Mouse (Mus musculus): ENCODE measurements around the gene Ech1. TPM values are rescaled to one million over a fixed set of nuclear protein-coding genes. Genes with fewer than 3 reads are reported as not detected.
"Not testable (repeated sequence)": the region's sequence is repeated elsewhere in the genome, so short reads cannot be mapped to it uniquely, and the experiment has no call there.

The Ech1 gene
- polyA plus RNA-seq, 1 experiment from 2014 or later: 74.5 TPM

DNA sequence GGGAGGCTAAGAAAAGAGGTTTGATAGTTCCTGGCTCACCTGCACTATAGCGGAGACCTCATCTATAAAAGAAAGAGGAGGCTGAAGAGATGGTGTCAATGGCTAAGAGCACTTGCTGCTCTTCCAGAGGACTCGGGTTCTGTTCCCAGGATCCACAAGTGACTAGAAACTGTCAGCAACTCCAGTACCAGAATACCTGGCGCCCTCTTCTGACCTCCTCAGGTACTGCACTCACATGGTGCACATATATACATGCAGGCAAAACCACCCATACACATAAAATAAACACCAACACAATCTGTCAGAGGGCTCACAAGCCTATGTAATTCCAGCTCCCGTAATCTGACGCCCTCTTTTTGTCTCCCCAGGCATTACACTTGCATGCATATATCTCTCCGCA lies 35.9 kb downstream of the Ech1 start:
- no peak overlapping the region for H3K27ac ChIP-seq (ENCODE audit: low read depth, low read length)
- ATAC-seq (ENCODE audit: low read depth): no peak
- no peaks in the 10 kb centered on the region for H3K27me3 ChIP-seq (ENCODE audit: control insufficient read depth, insufficient read depth, low read length)
- H3K4me1 ChIP-seq (ENCODE audit: control insufficient read depth, insufficient read depth, low read length): no peaks in the 10 kb centered on the region
- H3K9ac ChIP-seq (replicated peaks; ENCODE audit: low read depth, low read length): no peak overlapping the region
- H3K4me2 ChIP-seq (ENCODE audit: low read depth, low read length): no peak overlapping the region
- WGBS: 89% methylated on average over 6 of the region's 6 CpGs
- H3K36me3 ChIP-seq (ENCODE audit: control insufficient read depth, insufficient read depth, low read length): no peaks in the 10 kb centered on the region
- no peaks in the 10 kb centered on the region for H3K9me3 ChIP-seq (ENCODE audit: control insufficient read depth, low read length)
- no peak overlapping the region for H3K4me3 ChIP-seq (ENCODE audit: low read depth, low read length)

DNA sequence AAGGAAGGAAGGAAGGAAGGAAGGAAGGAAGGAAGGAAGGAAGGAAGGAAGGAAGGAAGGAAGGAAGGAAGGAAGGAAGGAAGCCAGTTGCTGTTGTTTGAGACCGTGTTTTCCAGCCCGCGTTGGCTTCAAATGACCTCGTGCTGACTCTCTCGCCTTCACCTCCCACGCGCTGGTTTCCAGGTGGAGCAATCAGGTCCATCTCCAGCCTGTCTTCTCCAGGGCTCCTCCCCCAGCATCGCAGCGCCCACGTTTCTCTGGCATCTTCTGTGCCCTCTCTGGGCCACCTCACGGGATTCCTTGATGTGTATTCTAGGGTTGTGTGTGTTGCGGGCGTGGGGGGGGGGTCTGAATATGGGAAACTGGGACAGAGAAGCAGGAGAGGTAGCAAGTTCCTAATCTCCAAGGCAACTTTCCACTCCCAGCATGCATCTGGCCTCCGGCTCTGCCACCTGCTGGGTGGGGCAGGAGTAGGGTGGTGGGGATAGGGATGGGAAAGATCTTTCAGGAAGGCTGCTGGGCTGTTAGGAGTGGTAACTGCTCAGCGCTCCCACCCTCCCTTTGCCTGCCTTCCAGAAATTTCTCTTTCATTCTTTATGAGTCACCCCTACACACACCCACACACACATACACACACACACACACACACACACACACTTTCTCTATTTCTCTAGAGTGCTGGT lies 37.9 kb downstream of the Ech1 start:
- Histone ChIP-seq H3K27ac (ENCODE audit: low read depth, low read length) (no peak overlapping the region), H3K4me3 (ENCODE audit: low read depth, low read length) (no peak overlapping the region), H3K9ac (replicated peaks; ENCODE audit: low read depth, low read length) (no peak overlapping the region), H3K4me1 (ENCODE audit: control insufficient read depth, insufficient read depth, low read length) (no peaks in the 10 kb centered on the region), H3K4me2 (ENCODE audit: low read depth, low read length) (no peak overlapping the region), H3K9me3 (ENCODE audit: control insufficient read depth, low read length) (no peaks in the 10 kb centered on the region), H3K27me3 (ENCODE audit: control insufficient read depth, insufficient read depth, low read length) (no peaks in the 10 kb centered on the region), H3K36me3 (ENCODE audit: control insufficient read depth, insufficient read depth, low read length) (no peaks in the 10 kb centered on the region)
- ATAC-seq (ENCODE audit: low read depth): no peak
- WGBS: 84% methylated on average over 15 of the region's 15 CpGs

DNA sequence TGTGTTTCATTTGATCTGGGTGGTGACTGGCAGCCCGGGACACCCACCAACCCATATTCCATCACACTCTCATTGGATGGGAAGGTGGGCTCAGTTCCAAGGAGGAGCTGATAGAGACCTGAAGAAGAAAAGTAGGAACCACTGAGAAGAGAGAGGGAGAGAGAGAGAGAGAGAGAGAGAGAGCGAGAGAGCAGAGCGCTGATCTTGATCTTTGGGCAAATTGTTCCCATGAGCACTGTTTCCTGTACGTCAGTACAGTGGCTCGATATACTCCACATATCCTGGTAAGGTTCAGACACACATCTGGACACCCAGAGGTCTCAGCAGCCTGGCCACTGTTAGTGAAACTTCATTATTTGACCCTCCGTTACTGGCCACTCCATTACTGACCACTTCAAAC lies 38.5 kb downstream of the Ech1 start, which contains the start of gene Lgals7:
TSS of gene Lgals7 (plus strand) at position 314 of the 400 bp plus-strand sequence.
- no peak for ATAC-seq (ENCODE audit: low read depth)
- no peaks in the 10 kb centered on the region for H3K4me1 ChIP-seq (ENCODE audit: control insufficient read depth, insufficient read depth, low read length)
- H3K9me3 ChIP-seq (ENCODE audit: control insufficient read depth, low read length): no peaks in the 10 kb centered on the region
- no peak within 1 kb of the TSS for H3K4me3 ChIP-seq (ENCODE audit: low read depth, low read length)
- H3K4me2 ChIP-seq (ENCODE audit: low read depth, low read length): no peak within 1 kb of the TSS; the same call in 1 of the 2 replicates
- H3K9ac ChIP-seq (replicated peaks; ENCODE audit: low read depth, low read length): no peak within 1 kb of the TSS
- WGBS: 75% methylated on average over 6 of the region's 6 CpGs
- H3K36me3 ChIP-seq (ENCODE audit: control insufficient read depth, insufficient read depth, low read length): no peaks in the 10 kb centered on the region
- no peaks in the 10 kb centered on the region for H3K27me3 ChIP-seq (ENCODE audit: control insufficient read depth, insufficient read depth, low read length)
- H3K27ac ChIP-seq (ENCODE audit: low read depth, low read length): no peak within 1 kb of the TSS

DNA sequence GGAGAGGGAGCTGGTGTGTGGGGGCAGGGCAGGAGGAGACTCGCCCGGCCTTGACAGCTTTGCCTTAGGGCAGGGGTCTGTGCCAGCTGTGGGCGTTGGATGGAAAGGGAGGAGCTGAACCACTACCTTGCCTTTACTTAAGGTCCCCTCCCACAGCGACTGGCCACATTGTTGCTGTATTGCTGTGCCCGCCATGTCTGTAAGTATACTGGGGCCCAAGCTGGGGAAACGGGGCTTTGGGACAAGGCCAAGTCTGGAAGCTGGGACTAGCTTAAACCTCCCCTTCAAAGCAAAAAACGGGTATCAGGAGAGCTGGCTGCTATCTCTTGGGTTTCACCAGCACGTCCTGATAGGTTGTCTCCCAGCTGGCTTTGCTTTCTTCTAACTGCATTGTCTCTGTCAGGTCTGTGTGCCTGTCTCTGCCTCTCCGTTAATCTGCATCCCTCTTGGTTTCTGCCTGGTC lies 39.3 kb downstream of the Ech1 start:
- no peaks in the 10 kb centered on the region for H3K36me3 ChIP-seq (ENCODE audit: control insufficient read depth, insufficient read depth, low read length)
- ATAC-seq (ENCODE audit: low read depth): 0 out of 2 replicates have a peak, but pooled peaks have one; percentile 38
- H3K4me3 ChIP-seq (ENCODE audit: low read depth, low read length): no peak overlapping the region
- H3K27ac ChIP-seq (ENCODE audit: low read depth, low read length): no peak overlapping the region
- H3K27me3 ChIP-seq (ENCODE audit: control insufficient read depth, insufficient read depth, low read length): no peaks in the 10 kb centered on the region
- H3K4me1 ChIP-seq (ENCODE audit: control insufficient read depth, insufficient read depth, low read length): no peaks in the 10 kb centered on the region
- H3K4me2 ChIP-seq (ENCODE audit: low read depth, low read length): no peak overlapping the region; the same call in 1 of the 2 replicates
- WGBS: 50% methylated on average over 9 of the region's 9 CpGs
- H3K9me3 ChIP-seq (ENCODE audit: control insufficient read depth, low read length): no peaks in the 10 kb centered on the region
- H3K9ac ChIP-seq (replicated peaks; ENCODE audit: low read depth, low read length): no peak overlapping the region

DNA sequence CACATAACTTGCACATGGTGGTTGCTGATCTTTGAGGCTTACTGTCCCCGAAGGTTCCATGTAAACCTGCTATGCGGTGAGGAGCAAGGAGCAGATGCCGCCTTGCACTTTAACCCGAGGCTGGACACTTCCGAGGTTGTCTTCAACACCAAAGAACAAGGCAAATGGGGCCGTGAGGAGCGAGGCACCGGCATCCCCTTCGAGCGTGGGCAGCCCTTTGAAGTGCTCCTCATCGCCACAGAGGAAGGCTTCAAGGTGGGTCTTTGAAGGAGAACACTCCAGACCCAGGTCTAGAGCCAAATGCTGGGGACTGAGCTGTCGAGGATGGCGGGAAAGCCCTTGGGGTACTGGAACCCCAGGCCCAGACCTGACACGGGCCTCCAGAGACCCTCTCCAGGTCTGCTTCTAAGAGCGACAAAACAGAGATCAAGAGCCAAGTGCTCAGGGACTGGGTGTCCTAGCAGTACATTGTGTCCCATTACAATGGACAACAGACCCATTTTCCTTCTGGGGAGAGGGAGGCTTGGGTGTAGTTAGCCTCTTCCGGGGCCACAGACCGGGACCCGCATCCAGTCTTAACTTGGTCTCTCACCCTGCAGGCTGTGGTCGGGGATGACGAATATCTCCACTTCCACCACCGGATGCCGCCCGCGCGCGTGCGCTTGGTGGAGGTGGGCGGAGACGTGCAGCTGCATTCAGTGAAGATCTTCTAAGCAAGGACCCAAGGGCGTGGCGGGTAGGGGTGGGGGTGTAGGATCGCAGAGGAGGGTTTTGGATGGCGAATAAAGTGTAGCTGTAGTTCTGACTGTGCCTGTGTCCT lies 40.7 kb downstream of the Ech1 start:
- H3K27ac ChIP-seq (ENCODE audit: low read depth, low read length): no peak overlapping the region
- H3K9ac ChIP-seq (replicated peaks; ENCODE audit: low read depth, low read length): 0 out of 2 replicates have a peak overlapping the region, but pooled peaks have one; percentile 28
- H3K4me1 ChIP-seq (ENCODE audit: control insufficient read depth, insufficient read depth, low read length): no peaks in the 10 kb centered on the region
- H3K9me3 ChIP-seq (ENCODE audit: control insufficient read depth, low read length): no peaks in the 10 kb centered on the region
- no peaks in the 10 kb centered on the region for H3K36me3 ChIP-seq (ENCODE audit: control insufficient read depth, insufficient read depth, low read length)
- H3K27me3 ChIP-seq (ENCODE audit: control insufficient read depth, insufficient read depth, low read length): no peaks in the 10 kb centered on the region
- H3K4me3 ChIP-seq (ENCODE audit: low read depth, low read length): peak overlapping the region; percentile 17
- peak overlapping the region; percentile 51 for H3K4me2 ChIP-seq (ENCODE audit: low read depth, low read length)
- ATAC-seq (ENCODE audit: low read depth): peak; percentile 82
- 46% methylated on average over 33 of the region's 33 CpGs for WGBS

DNA sequence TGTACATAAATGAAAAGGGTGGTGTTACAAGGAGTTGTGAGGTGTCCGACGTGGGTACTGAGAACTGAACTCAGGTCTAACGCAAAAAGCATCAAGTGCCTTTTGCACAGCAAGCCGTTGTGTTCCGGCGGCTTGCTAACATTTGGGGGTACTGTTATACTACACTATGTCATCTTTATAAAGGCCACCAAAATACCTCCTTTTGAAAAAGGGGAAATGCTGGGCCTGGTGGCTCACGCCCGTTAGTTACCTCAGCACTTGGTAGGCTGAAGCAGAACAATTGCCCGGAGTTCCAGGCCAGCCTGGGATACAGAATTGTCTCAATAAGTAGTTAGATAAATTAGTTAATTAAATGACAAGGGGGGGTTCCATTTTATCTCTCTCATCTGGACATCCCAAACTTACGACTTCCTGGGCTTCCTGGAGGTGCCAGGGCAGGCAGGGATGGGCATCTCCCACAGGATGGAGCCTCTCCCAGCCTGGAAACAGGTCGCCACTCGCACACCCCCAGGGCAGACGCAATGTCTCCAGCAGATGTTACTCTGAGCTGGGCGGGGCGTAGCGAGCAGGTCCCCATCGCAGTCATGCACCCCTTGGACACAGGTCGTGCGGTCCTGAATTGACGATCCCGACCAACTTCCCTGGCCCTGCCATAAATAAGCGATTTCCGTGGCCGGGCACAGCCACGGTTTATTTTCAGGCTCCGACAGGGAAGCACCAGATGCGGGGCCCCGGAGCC lies 41.9 kb downstream of the Ech1 start:
- WGBS: 92% methylated on average over 28 of the region's 28 CpGs
- no peaks in the 10 kb centered on the region for H3K9me3 ChIP-seq (ENCODE audit: control insufficient read depth, low read length)
- no peak overlapping the region for H3K4me2 ChIP-seq (ENCODE audit: low read depth, low read length)
- H3K27me3 ChIP-seq (ENCODE audit: control insufficient read depth, insufficient read depth, low read length): no peaks in the 10 kb centered on the region
- H3K4me1 ChIP-seq (ENCODE audit: control insufficient read depth, insufficient read depth, low read length): no peaks in the 10 kb centered on the region
- no peak for ATAC-seq (ENCODE audit: low read depth)
- no peak overlapping the region for H3K4me3 ChIP-seq (ENCODE audit: low read depth, low read length)
- no peaks in the 10 kb centered on the region for H3K36me3 ChIP-seq (ENCODE audit: control insufficient read depth, insufficient read depth, low read length)
- H3K27ac ChIP-seq (ENCODE audit: low read depth, low read length): no peak overlapping the region
- H3K9ac ChIP-seq (replicated peaks; ENCODE audit: low read depth, low read length): no peak overlapping the region

DNA sequence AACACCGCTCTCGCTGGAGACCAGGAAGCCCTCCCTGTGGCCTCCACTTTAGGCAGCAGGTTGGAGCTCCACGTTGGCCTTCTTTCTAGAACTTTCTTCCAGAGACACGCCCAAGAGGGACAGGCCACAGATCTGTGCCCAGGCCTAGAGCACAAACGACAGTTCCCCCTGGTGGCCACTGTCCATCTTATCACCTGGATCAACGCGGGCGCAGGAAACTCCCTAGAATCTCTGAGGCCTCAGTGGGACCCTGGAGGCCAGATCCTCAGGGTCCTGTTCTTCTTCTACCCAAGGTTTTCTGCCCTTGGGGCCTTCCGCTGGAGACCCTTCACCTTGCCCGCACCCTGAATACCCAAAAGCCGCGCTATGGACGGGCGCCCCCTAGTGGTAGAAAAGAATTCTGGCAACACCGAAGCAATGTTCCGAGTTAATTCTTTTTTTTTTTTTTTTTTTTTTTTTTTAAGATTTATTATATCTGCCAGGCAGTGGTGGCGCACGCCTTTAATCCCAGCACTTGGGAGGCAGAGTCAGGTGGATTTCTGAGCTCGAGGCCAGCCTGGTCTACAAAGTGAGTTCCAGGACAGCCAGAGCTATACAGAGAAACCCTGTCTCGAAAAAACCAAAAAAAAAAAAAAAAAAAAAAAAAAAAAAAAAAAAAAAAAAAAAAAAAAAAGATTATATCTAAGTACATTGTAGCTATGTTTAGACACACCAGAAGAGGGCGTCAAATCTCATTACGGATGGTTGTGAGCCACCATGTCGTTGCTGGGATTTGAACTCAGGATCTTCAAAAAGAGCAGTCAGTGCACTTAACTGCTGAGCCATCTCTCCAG lies 42.7 kb downstream of the Ech1 start:
- H3K36me3 ChIP-seq (ENCODE audit: control insufficient read depth, insufficient read depth, low read length); H3K9me3 ChIP-seq (ENCODE audit: control insufficient read depth, low read length); H3K4me1 ChIP-seq (ENCODE audit: control insufficient read depth, insufficient read depth, low read length); H3K4me3 ChIP-seq (ENCODE audit: low read depth, low read length); H3K27ac ChIP-seq (ENCODE audit: low read depth, low read length); H3K27me3 ChIP-seq (ENCODE audit: control insufficient read depth, insufficient read depth, low read length); ATAC-seq (ENCODE audit: low read depth); H3K4me2 ChIP-seq (ENCODE audit: low read depth, low read length); H3K9ac ChIP-seq (replicated peaks; ENCODE audit: low read depth, low read length): not testable (repeated sequence)
- WGBS: 30% methylated on average over 23 of the region's 23 CpGs

DNA sequence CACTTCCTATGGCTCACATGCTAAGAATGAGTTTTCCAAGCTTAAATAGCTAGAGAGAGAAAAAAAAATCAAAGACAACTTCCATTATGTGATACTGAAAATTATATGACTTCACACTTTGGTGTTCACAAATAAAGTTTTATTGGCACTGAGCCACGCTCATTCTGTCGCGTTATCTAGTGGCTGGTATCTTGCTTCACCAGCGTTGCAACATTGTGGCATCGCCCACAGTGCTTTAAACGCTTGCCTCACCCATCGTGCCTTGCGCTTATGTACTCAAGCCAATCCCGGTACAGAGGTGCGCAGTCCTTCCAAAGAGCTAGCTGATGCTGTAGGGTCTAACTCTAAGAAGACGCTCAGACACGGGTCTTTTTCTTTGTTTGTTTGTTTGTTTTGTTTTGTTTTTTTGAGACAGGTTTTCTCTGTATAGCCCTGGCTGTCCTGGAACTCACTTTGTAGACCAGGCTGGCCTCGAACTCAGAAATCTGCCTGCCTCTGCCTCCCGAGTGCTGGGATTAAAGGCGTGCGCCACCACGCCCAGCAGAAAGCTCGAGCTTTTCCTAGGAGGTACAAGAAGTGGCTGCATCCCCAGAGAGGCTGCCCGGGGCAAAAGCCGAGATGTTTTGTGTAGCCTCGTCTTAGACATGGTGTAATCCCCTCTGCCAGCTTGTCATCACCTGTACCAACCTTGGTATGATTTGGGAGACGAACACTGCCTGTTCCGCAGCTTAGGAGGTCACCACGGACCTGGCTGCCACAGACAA lies 46.1 kb downstream of the Ech1 start:
- H3K27ac ChIP-seq (ENCODE audit: low read depth, low read length): no peak overlapping the region
- no peak overlapping the region for H3K4me3 ChIP-seq (ENCODE audit: low read depth, low read length)
- H3K4me2 ChIP-seq (ENCODE audit: low read depth, low read length): no peak overlapping the region
- H3K27me3 ChIP-seq (ENCODE audit: control insufficient read depth, insufficient read depth, low read length): no peaks in the 10 kb centered on the region
- no peak overlapping the region for H3K9ac ChIP-seq (replicated peaks; ENCODE audit: low read depth, low read length)
- no peaks in the 10 kb centered on the region for H3K36me3 ChIP-seq (ENCODE audit: control insufficient read depth, insufficient read depth, low read length)
- ATAC-seq (ENCODE audit: low read depth): no peak
- no peaks in the 10 kb centered on the region for H3K9me3 ChIP-seq (ENCODE audit: control insufficient read depth, low read length)
- no peaks in the 10 kb centered on the region for H3K4me1 ChIP-seq (ENCODE audit: control insufficient read depth, insufficient read depth, low read length)
- 90% methylated on average over 24 of the region's 24 CpGs for WGBS

Data from neural tube, embryonic 14.5 days (tissue).